Mouse (Mus musculus): ENCODE results near the gene Snai3. TPM values are rescaled to one million over a fixed set of nuclear protein-coding genes. Genes with fewer than 3 reads are reported as not detected.
A peak's percentile ranks its signal among the peaks of the same experiment; 100 is the strongest.

The Snai3 gene
- polyA plus RNA-seq, 1 experiment: 2.2 TPM

GRCm38 (mm10) chr8:122436586-122437125 is 23.9 kb downstream of the Snai3 start:
- no peaks in the 10 kb centered on the region for H3K27me3 ChIP-seq (ENCODE audit: control insufficient read depth, insufficient read depth, low read length)
- TF ChIP-seq CTCF (IDR thresholded peaks at IDR 0.05; ENCODE audit: extremely low read depth, insufficient read length, insufficient replicate concordance, low read depth, low read length) (no peak), POLR2A (IDR thresholded peaks at IDR 0.05; ENCODE audit: low read depth, low read length) (no peak)
- peak overlapping the region; percentile 3; the same call in 1 of the 2 replicates for H3K4me3 ChIP-seq (ENCODE audit: low read depth, low read length)
- peaks cover 11% of the 10 kb centered on the region for H3K36me3 ChIP-seq (ENCODE audit: control insufficient read depth, insufficient read depth, low read length)
- H3K27ac ChIP-seq (ENCODE audit: insufficient read depth, low read depth, low read length): no peak overlapping the region
- H3K4me1 ChIP-seq (ENCODE audit: control insufficient read depth, insufficient read depth, insufficient read length, low read length): peaks cover 11% of the 10 kb centered on the region
- 85% methylated on average over 20 of the region's 20 CpGs for WGBS

DNA sequence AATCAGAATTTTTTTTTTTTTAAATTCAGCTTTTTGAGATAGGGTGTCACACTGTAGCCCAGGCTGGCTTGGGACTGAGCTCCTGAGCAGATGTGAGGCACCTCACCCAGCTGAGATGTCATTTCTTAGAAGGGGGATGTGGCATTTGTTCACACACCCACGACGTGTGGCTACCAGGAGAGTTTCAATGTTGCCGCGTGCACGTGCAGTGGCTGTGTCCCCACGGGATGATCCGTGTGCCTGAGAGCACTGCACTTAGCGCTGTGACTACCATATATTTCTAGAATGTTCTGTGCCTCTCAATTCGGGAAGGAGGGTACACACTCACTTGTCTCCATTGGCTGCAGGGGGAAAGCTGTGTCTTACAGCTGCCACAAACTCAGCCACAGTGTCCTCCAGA is 24.4 kb downstream of the Snai3 start:
- no peaks in the 10 kb centered on the region for H3K27me3 ChIP-seq (ENCODE audit: control insufficient read depth, insufficient read depth, low read length)
- TF ChIP-seq CTCF (IDR thresholded peaks at IDR 0.05; ENCODE audit: extremely low read depth, insufficient read length, insufficient replicate concordance, low read depth, low read length): no peak
- TF ChIP-seq POLR2A (IDR thresholded peaks at IDR 0.05; ENCODE audit: low read depth, low read length): no peak
- H3K4me1 ChIP-seq (ENCODE audit: control insufficient read depth, insufficient read depth, insufficient read length, low read length): peaks cover 15% of the 10 kb centered on the region
- WGBS: 92% methylated on average over 9 of the region's 9 CpGs
- H3K27ac ChIP-seq (ENCODE audit: insufficient read depth, low read depth, low read length): no peak overlapping the region
- peaks cover 11% of the 10 kb centered on the region for H3K36me3 ChIP-seq (ENCODE audit: control insufficient read depth, insufficient read depth, low read length)
- H3K4me3 ChIP-seq (ENCODE audit: low read depth, low read length): no peak overlapping the region

- 89% methylated on average over 6 of the region's 6 CpGs for whole genome bisulfite sequencing
- H3K36me3 ChIP-seq (ENCODE audit: control insufficient read depth, insufficient read depth, low read length): peaks cover 11% of the 10 kb centered on the region
- H3K27me3 ChIP-seq (ENCODE audit: control insufficient read depth, insufficient read depth, low read length): no peaks in the 10 kb centered on the region
- TF ChIP-seq POLR2A (IDR thresholded peaks at IDR 0.05; ENCODE audit: low read depth, low read length): no peak
- TF ChIP-seq CTCF (IDR thresholded peaks at IDR 0.05; ENCODE audit: extremely low read depth, insufficient read length, insufficient replicate concordance, low read depth, low read length): peak; percentile 49; the same call in 1 of the 2 replicates
- H3K4me3 ChIP-seq (ENCODE audit: low read depth, low read length): no peak overlapping the region
- H3K27ac ChIP-seq (ENCODE audit: insufficient read depth, low read depth, low read length): no peak overlapping the region
- peaks cover 15% of the 10 kb centered on the region for H3K4me1 ChIP-seq (ENCODE audit: control insufficient read depth, insufficient read depth, insufficient read length, low read length)
Measured at GRCm38 (mm10) chr8:122435375-122435774, 25.2 kb downstream of the Snai3 start.

DNA sequence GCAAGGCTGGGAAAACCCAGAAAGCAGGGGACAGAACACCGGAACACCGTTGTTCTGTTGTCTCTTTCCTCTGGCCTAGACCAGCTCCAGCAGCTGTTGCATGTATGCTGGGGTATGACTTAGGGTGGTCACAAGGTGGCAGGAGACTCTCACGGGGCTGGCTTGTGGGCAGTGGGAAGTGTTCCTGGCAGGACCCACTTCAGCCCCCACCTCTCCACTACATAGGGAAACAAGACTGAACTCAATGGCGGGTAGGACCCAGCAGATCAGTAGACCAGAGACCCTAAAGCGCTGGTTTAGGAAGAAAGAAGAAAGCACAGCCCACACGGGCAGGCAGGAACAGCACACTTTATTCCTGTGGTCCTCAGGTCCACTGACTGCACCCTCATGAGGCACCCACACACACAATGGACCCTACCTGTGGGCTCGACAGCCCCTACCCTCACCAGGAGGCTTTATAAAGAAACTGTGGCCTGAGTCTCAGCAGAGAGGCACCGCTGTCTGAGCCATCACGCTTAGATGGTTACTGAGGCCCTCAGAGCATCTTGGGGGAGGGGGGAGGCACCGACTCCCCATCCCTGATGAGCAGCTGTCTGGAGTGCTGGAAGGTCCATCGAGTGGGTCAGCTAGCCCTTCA is 27.1 kb downstream of the Snai3 start:
- TF ChIP-seq CTCF (IDR thresholded peaks at IDR 0.05; ENCODE audit: extremely low read depth, insufficient read length, insufficient replicate concordance, low read depth, low read length): no peak
- TF ChIP-seq POLR2A (IDR thresholded peaks at IDR 0.05; ENCODE audit: low read depth, low read length): no peak
- Histone ChIP-seq H3K27me3 (ENCODE audit: control insufficient read depth, insufficient read depth, low read length) (no peaks in the 10 kb centered on the region), H3K4me1 (ENCODE audit: control insufficient read depth, insufficient read depth, insufficient read length, low read length) (peaks cover 15% of the 10 kb centered on the region), H3K4me3 (ENCODE audit: low read depth, low read length) (peak overlapping the region; percentile 93), H3K27ac (ENCODE audit: insufficient read depth, low read depth, low read length) (peak overlapping the region; percentile 85), H3K36me3 (ENCODE audit: control insufficient read depth, insufficient read depth, low read length) (peaks cover 11% of the 10 kb centered on the region)
- WGBS: 60% methylated on average over 11 of the region's 11 CpGs

DNA sequence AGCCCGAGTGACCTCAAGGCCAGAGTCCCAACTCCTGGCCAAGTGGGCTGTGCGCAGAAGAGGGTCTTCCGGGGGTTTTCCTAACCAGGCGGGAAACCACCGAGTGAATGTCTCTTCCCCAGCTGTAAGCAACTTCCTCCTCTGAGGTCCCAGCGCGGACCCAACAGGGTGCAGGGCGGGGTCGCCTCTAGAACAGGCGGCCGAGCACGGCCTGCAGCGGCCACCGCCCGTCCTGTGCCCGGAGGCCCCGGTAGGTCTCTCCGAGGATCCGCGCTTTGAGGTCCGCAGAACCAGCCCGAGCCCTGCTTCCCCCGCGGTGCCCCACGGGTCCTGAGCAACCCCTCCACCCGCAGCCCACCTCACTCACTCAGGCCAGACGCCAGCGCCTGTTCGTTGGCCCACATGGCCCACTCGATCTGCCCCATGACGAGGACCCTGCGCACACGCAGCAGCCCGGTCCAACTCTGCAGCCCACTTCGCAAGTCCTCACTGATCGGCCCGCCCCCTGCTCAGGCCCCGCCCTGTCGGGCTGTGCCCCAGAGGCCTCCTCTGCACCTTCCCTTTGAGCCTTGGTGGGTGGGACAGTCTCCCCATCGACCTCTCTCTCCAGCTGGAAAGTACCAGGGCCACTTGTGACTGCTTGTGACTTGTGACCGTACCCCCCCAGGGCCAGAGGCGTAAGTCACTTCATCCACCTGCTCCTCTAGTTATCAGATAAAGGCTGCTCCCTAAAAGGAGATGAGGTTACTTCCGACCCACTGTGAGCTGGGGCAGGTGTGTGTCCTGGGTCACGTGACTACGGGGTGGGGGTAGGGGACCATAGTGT is 27.9 kb downstream of the Snai3 start, which contains the start of gene Cyba:
Gene Cyba (minus strand): TSS at position 488 of the 826 bp plus-strand sequence.
- Histone ChIP-seq H3K36me3 (ENCODE audit: control insufficient read depth, insufficient read depth, low read length) (peaks cover 10% of the 10 kb centered on the region), H3K4me3 (ENCODE audit: low read depth, low read length) (peak within 1 kb of the TSS; percentile 93), H3K4me1 (ENCODE audit: control insufficient read depth, insufficient read depth, insufficient read length, low read length) (peaks cover 15% of the 10 kb centered on the region), H3K27me3 (ENCODE audit: control insufficient read depth, insufficient read depth, low read length) (no peaks in the 10 kb centered on the region), H3K27ac (ENCODE audit: insufficient read depth, low read depth, low read length) (peak within 1 kb of the TSS; percentile 85)
- TF ChIP-seq POLR2A (IDR thresholded peaks at IDR 0.05; ENCODE audit: low read depth, low read length) (peak; percentile 29), CTCF (IDR thresholded peaks at IDR 0.05; ENCODE audit: extremely low read depth, insufficient read length, insufficient replicate concordance, low read depth, low read length) (no peak)
- WGBS: 2% methylated on average over 45 of the region's 45 CpGs

GRCm38 (mm10) chr8:122431694-122432442 is 28.7 kb downstream of the Snai3 start:
- TF ChIP-seq POLR2A (IDR thresholded peaks at IDR 0.05; ENCODE audit: low read depth, low read length) (no peak), CTCF (IDR thresholded peaks at IDR 0.05; ENCODE audit: extremely low read depth, insufficient read length, insufficient replicate concordance, low read depth, low read length) (no peak)
- Histone ChIP-seq H3K4me1 (ENCODE audit: control insufficient read depth, insufficient read depth, insufficient read length, low read length) (peaks cover 14% of the 10 kb centered on the region), H3K36me3 (ENCODE audit: control insufficient read depth, insufficient read depth, low read length) (peaks cover 9% of the 10 kb centered on the region), H3K4me3 (ENCODE audit: low read depth, low read length) (peak overlapping the region; percentile 93), H3K27me3 (ENCODE audit: control insufficient read depth, insufficient read depth, low read length) (no peaks in the 10 kb centered on the region), H3K27ac (ENCODE audit: insufficient read depth, low read depth, low read length) (peak overlapping the region; percentile 85)
- 19% methylated on average over 18 of the region's 18 CpGs for WGBS

Data from small intestine, adult 2 months (tissue).